Mouse (Mus musculus) testis, adult 10 weeks (tissue): ENCODE data around the gene Patj. TPM values are rescaled to one million over a fixed set of nuclear protein-coding genes. Genes with fewer than 3 reads are reported as not detected.

Source experiments
- polyA plus RNA-seq: library from polyadenylated mRNA; stranded (reverse); fragments of 350-450 nt; fragmentation: Illumina TruSeq; extraction: RNeasy Lipid Tissue Mini Kit (QIAGEN cat#74804); gene quantifications from one replicate; pipeline ENCODE4 v1.2.3, GENCODE M21; 2014; ENCODE audit warnings: low read depth, low replicate concordance

The Patj gene
- 6.0 TPM for polyA plus RNA-seq

GRCm38 (mm10) chr4:98395690-98396437 is at the start of gene Patj:
TSS of gene Patj (plus strand) at chr4:98395785.

GRCm38 (mm10) chr4:98382716-98383424 is 12.7 kb upstream of the Patj start, which contains the start of gene Tm2d1:
TSS of gene Tm2d1 (minus strand) at chr4:98383306.

DNA sequence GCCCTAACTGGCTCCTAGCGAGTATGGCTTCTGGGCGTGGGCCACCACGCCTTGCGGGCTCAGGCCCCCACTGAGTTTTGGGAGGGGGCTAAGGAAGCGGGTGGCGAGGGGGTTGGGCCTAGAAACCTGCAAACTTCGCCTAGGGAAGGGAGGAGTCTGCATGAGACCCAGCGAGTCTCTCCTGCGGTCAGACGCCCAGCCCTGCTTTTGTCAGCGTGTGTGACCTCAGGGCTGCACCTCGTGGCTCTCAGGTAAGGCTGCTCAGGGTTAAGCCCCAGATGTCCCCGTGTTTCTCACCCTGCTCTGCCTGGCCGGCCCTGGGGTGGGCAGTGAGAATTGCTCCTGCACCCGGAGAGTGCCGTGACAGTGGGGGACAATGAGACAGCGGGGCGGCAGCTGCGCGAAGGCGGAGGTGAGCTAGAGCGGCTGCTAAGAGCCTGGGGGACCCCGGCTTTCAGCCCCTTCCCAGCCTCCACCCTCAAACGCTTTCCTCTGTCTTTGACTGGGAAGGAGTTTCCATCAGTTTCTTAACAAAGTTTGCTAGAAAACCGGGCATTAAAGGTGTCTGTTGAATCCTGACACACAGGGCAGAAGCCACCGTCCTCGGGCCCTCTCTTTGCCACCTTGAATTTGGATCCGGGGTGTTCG is 331.1 kb downstream of the Patj start, which contains the start of gene L1td1:
L1td1 (plus strand) TSS at position 145 of the 648 bp plus-strand sequence.

Other genes with a start within 250 kb of the Patj start
- 60.7 TPM for gene Tm2d1, start 12.5 kb upstream of the Patj start, polyA plus RNA-seq